Mouse (Mus musculus): ENCODE results near the gene Cux2. TPM values are rescaled to one million over a fixed set of nuclear protein-coding genes. Genes with fewer than 3 reads are reported as not detected.
"Not testable (repeated sequence)": the region's sequence is repeated elsewhere in the genome, so short reads cannot be mapped to it uniquely, and the experiment has no call there.

Gene Cux2
- polyA plus RNA-seq, 1 experiment from 2014 or later: 27.3 TPM

GRCm38 (mm10) chr5:121867963-121868362 is 181.9 kb downstream of the Cux2 start:
- ATAC-seq (replicated peaks): no peak
- H3K4me1 ChIP-seq: no peaks in the 10 kb centered on the region
- H3K27me3 ChIP-seq (replicated peaks): no peaks in the 10 kb centered on the region
- no peak overlapping the region for H3K9ac ChIP-seq
- H3K4me3 ChIP-seq: no peak overlapping the region
- H3K36me3 ChIP-seq (replicated peaks): 0 out of 2 replicates have a peak, but pooled peaks cover 9% of the 10 kb centered on the region
- no peaks in the 10 kb centered on the region for H3K9me3 ChIP-seq
- no peak overlapping the region for H3K27ac ChIP-seq
- 76% methylated on average over 5 of the region's 5 CpGs for WGBS
- no peak overlapping the region for H3K4me2 ChIP-seq

GRCm38 (mm10) chr5:121864330-121864729 is 185.6 kb downstream of the Cux2 start:
- Histone ChIP-seq H3K4me3 (no peak overlapping the region), H3K27ac (no peak overlapping the region), H3K4me1 (no peaks in the 10 kb centered on the region), H3K36me3 (replicated peaks) (peaks cover 12% of the 10 kb centered on the region; the same call in 1 of the 2 replicates), H3K9ac (no peak overlapping the region), H3K27me3 (replicated peaks) (no peaks in the 10 kb centered on the region), H3K9me3 (no peaks in the 10 kb centered on the region), H3K4me2 (no peak overlapping the region)
- WGBS: 21% methylated on average over 4 of the region's 11 CpGs
- ATAC-seq (replicated peaks): no peak

GRCm38 (mm10) chr5:121861964-121862363 is 187.9 kb downstream of the Cux2 start:
- no peak overlapping the region for H3K9ac ChIP-seq
- no peak for ATAC-seq (replicated peaks)
- no peaks in the 10 kb centered on the region for H3K27me3 ChIP-seq (replicated peaks)
- H3K36me3 ChIP-seq (replicated peaks): peaks cover 8% of the 10 kb centered on the region; the same call in 1 of the 2 replicates
- H3K4me3 ChIP-seq: no peak overlapping the region
- H3K4me2 ChIP-seq: no peak overlapping the region
- WGBS: 58% methylated on average over 5 of the region's 5 CpGs
- no peak overlapping the region for H3K27ac ChIP-seq
- H3K4me1 ChIP-seq: no peaks in the 10 kb centered on the region
- H3K9me3 ChIP-seq: no peaks in the 10 kb centered on the region

- 91% methylated on average over 12 of the region's 12 CpGs for WGBS
- Histone ChIP-seq H3K9ac (no peak overlapping the region), H3K36me3 (replicated peaks) (peaks cover 15% of the 10 kb centered on the region), H3K4me3 (no peak overlapping the region), H3K27me3 (replicated peaks) (no peaks in the 10 kb centered on the region), H3K4me1 (peaks cover 13% of the 10 kb centered on the region), H3K27ac (no peak overlapping the region), H3K4me2 (no peak overlapping the region), H3K9me3 (no peaks in the 10 kb centered on the region)
- no peak for ATAC-seq (replicated peaks)
These were observed 191.5 kb downstream of the Cux2 start for GRCm38 (mm10) chr5:121858427-121858826.

GRCm38 (mm10) chr5:121856740-121857139 is 193.2 kb downstream of the Cux2 start:
- Histone ChIP-seq H3K27me3 (replicated peaks) (no peaks in the 10 kb centered on the region), H3K9me3 (no peaks in the 10 kb centered on the region), H3K4me3 (no peak overlapping the region), H3K36me3 (replicated peaks) (peaks cover 29% of the 10 kb centered on the region), H3K27ac (no peak overlapping the region), H3K9ac (no peak overlapping the region), H3K4me1 (peaks cover 13% of the 10 kb centered on the region), H3K4me2 (no peak overlapping the region)
- ATAC-seq (replicated peaks): no peak
- 90% methylated on average over 11 of the region's 11 CpGs for WGBS

- no peak overlapping the region for H3K4me2 ChIP-seq
- WGBS: 48% methylated on average over 10 of the region's 10 CpGs
- H3K4me3 ChIP-seq: no peak overlapping the region
- H3K36me3 ChIP-seq (replicated peaks): peaks cover 21% of the 10 kb centered on the region
- no peak overlapping the region for H3K9ac ChIP-seq
- H3K27ac ChIP-seq: no peak overlapping the region
- ATAC-seq (replicated peaks): no peak
- peaks cover 30% of the 10 kb centered on the region for H3K4me1 ChIP-seq
- H3K9me3 ChIP-seq: no peaks in the 10 kb centered on the region
- no peaks in the 10 kb centered on the region for H3K27me3 ChIP-seq (replicated peaks)
These were observed 195.1 kb downstream of the Cux2 start for GRCm38 (mm10) chr5:121854768-121855167.

GRCm38 (mm10) chr5:121853368-121854051 is 196.4 kb downstream of the Cux2 start:
- ATAC-seq (replicated peaks): no peak
- Histone ChIP-seq H3K4me3 (no peak overlapping the region), H3K27ac (0 out of 2 replicates have a peak overlapping the region, but pooled peaks have one; percentile 9), H3K4me2 (no peak overlapping the region), H3K9me3 (no peaks in the 10 kb centered on the region), H3K4me1 (peaks cover 36% of the 10 kb centered on the region), H3K9ac (no peak overlapping the region), H3K27me3 (replicated peaks) (no peaks in the 10 kb centered on the region), H3K36me3 (replicated peaks) (peaks cover 21% of the 10 kb centered on the region)
- WGBS: 84% methylated on average over 9 of the region's 9 CpGs

- no peak for ATAC-seq (replicated peaks)
- 38% methylated on average over 20 of the region's 20 CpGs for WGBS
- H3K4me1 ChIP-seq: peaks cover 40% of the 10 kb centered on the region
- H3K27ac ChIP-seq: peak overlapping the region; percentile 3; the same call in 1 of the 2 replicates
- H3K4me3 ChIP-seq: peak overlapping the region; percentile 99
- H3K4me2 ChIP-seq: peak overlapping the region; percentile 58
- H3K9me3 ChIP-seq: no peaks in the 10 kb centered on the region
- peaks cover 6% of the 10 kb centered on the region for H3K27me3 ChIP-seq (replicated peaks)
- peaks cover 21% of the 10 kb centered on the region for H3K36me3 ChIP-seq (replicated peaks)
- peak overlapping the region; percentile 75 for H3K9ac ChIP-seq
These were observed 200.2 kb downstream of the Cux2 start for GRCm38 (mm10) chr5:121849478-121850349.

- H3K36me3 ChIP-seq (replicated peaks): peaks cover 18% of the 10 kb centered on the region
- peak within 1 kb of the TSS; percentile 99 for H3K4me3 ChIP-seq
- H3K4me2 ChIP-seq: peak within 1 kb of the TSS; percentile 58
- no peaks in the 10 kb centered on the region for H3K9me3 ChIP-seq
- H3K27me3 ChIP-seq (replicated peaks): peaks cover 15% of the 10 kb centered on the region
- H3K9ac ChIP-seq: peak within 1 kb of the TSS; percentile 75
- peaks cover 34% of the 10 kb centered on the region for H3K4me1 ChIP-seq
- under 1% methylated on average over 41 of the region's 42 CpGs for WGBS
- peak within 1 kb of the TSS; percentile 67 for H3K27ac ChIP-seq
- ATAC-seq (replicated peaks): peak; percentile 90
These were observed 201.2 kb downstream of the Cux2 start, which contains the start of gene Pheta1 for GRCm38 (mm10) chr5:121848743-121849142. Pheta1 (plus strand) TSS chr5:121848984.

GRCm38 (mm10) chr5:121848035-121848519 is 201.8 kb downstream of the Cux2 start:
- Histone ChIP-seq H3K4me1 (peaks cover 32% of the 10 kb centered on the region), H3K9me3 (no peaks in the 10 kb centered on the region), H3K27ac (peak overlapping the region; percentile 67), H3K36me3 (replicated peaks) (peaks cover 11% of the 10 kb centered on the region; the same call in 1 of the 2 replicates), H3K9ac (0 out of 2 replicates have a peak overlapping the region, but pooled peaks have one; percentile 29), H3K4me2 (peak overlapping the region; percentile 58), H3K4me3 (peak overlapping the region; percentile 99), H3K27me3 (replicated peaks) (peaks cover 21% of the 10 kb centered on the region)
- ATAC-seq (replicated peaks): peak; percentile 35
- WGBS: under 1% methylated on average over 17 of the region's 17 CpGs

GRCm38 (mm10) chr5:121847269-121847668 is 202.6 kb downstream of the Cux2 start:
- not testable (repeated sequence) for H3K4me2 ChIP-seq; H3K27ac ChIP-seq; H3K36me3 ChIP-seq (replicated peaks); H3K9me3 ChIP-seq; ATAC-seq (replicated peaks); H3K4me3 ChIP-seq; H3K9ac ChIP-seq
- Histone ChIP-seq H3K27me3 (replicated peaks) (peaks cover 27% of the 10 kb centered on the region), H3K4me1 (peaks cover 35% of the 10 kb centered on the region)
- 75% methylated on average over 3 of the region's 3 CpGs for WGBS

GRCm38 (mm10) chr5:121846322-121846721 is 203.6 kb downstream of the Cux2 start:
- Histone ChIP-seq H3K9me3 (no peaks in the 10 kb centered on the region), H3K36me3 (replicated peaks) (no peaks in the 10 kb centered on the region), H3K27ac (no peak overlapping the region), H3K27me3 (replicated peaks) (peaks cover 37% of the 10 kb centered on the region), H3K4me3 (no peak overlapping the region), H3K4me1 (peaks cover 35% of the 10 kb centered on the region), H3K4me2 (no peak overlapping the region), H3K9ac (no peak overlapping the region)
- WGBS: 80% methylated on average over 11 of the region's 11 CpGs
- ATAC-seq (replicated peaks): no peak
